Mouse (Mus musculus): ENCODE measurements around the gene Ajap1. TPM values are rescaled to one million over a fixed set of nuclear protein-coding genes. Genes with fewer than 3 reads are reported as not detected.

The Ajap1 gene
- polyA plus RNA-seq, 1 experiment from 2014 or later = 18.5 TPM

DNA sequence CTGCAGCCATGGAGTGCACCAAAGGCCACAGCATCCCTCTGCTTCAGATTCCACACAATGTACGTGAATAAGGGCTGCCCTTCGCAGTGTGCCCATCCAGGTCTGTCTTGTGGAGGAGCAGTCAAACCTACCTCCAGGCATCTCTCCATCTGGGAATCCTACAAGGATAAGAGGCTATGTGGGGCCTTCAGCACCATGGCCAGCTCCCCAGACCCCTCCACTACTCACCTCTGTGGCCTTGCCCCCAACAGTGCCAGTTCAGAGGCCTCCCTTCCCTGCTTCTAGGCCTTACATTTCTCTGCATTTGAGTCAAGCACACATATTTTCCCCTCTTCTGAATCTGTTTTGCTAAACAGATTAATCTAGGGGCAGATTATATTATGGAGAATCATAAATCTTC, 52.6 kb downstream of the Ajap1 start:
- WGBS = 98% methylated on average over 2 of the region's 2 CpGs

DNA sequence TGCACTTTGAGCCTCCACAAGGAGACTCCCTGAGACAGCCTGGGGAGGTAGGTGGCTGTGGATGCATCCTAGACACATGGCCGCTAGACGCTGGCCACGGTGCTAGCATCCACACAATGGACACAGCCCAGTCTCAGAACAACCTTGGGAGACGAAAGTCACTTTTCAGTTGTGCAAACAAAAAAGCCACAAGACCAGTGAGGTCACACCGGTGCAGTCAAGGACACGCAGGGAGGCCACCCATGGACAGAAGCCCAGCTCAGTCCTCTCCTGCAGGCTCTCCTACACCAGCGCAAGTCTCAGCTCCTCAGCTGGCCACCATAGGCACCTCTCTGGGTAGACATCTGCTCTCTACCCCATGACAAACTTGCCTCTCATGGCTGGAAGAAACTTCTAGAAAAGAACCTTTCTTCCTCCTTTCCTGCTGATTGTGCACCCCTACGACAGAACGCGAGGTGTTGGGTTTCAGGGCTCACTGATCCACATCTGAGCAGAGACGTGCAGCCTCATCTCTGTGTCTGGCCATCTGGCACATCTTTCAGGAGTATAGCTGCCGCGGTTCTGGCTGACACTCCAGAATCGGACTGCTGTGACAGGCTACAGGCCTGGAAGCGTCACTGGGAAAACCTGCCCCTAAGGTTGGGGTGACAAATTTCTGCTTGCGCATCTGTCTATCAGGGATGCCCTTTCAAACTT, 56.5 kb downstream of the Ajap1 start:
- 67% methylated on average over 16 of the region's 16 CpGs for WGBS
- H3K4me3 ChIP-seq (replicated peaks; ENCODE audit: low read length) = no peak overlapping the region
- peaks cover 12% of the 10 kb centered on the region; the same call in 1 of the 2 replicates for H3K36me3 ChIP-seq (replicated peaks; ENCODE audit: control insufficient read depth, insufficient read depth)
- H3K4me2 ChIP-seq (replicated peaks) = no peak overlapping the region
- H3K27ac ChIP-seq = no peak overlapping the region
- DNase-seq (ENCODE audit: low spot score) (no peak), ATAC-seq (ENCODE audit: low FRiP score) (no peak)
- H3K9ac ChIP-seq = no peak overlapping the region
- H3K27me3 ChIP-seq (ENCODE audit: control insufficient read depth, insufficient read depth, low read length) = no peaks in the 10 kb centered on the region
- H3K4me1 ChIP-seq (replicated peaks; ENCODE audit: control insufficient read depth, insufficient read depth, low read length) = 0 out of 2 replicates have a peak, but pooled peaks cover 8% of the 10 kb centered on the region
- H3K9me3 ChIP-seq (ENCODE audit: control insufficient read depth, low read length) = peaks cover 5% of the 10 kb centered on the region; the same call in 1 of the 2 replicates

More for the DNA sequence above, 52.6 kb downstream of the Ajap1 start:
- H3K36me3 ChIP-seq (replicated peaks; ENCODE audit: control insufficient read depth, insufficient read depth) = peaks cover 12% of the 10 kb centered on the region; the same call in 1 of the 2 replicates
- no peak for DNase-seq (ENCODE audit: low spot score)
- ATAC-seq (ENCODE audit: low FRiP score) = no peak
- no peaks in the 10 kb centered on the region for H3K27me3 ChIP-seq (ENCODE audit: control insufficient read depth, insufficient read depth, low read length)
- H3K9me3 ChIP-seq (ENCODE audit: control insufficient read depth, low read length) = peaks cover 5% of the 10 kb centered on the region; the same call in 1 of the 2 replicates
- H3K4me2 ChIP-seq (replicated peaks) = no peak overlapping the region
- no peak overlapping the region for H3K27ac ChIP-seq
- H3K4me1 ChIP-seq (replicated peaks; ENCODE audit: control insufficient read depth, insufficient read depth, low read length) = 0 out of 2 replicates have a peak, but pooled peaks cover 8% of the 10 kb centered on the region
- no peak overlapping the region for H3K9ac ChIP-seq
- no peak overlapping the region for H3K4me3 ChIP-seq (replicated peaks; ENCODE audit: low read length)

- ATAC-seq (ENCODE audit: low FRiP score) (no peak), DNase-seq (ENCODE audit: low spot score) (no peak)
- no peak overlapping the region for H3K27ac ChIP-seq
- WGBS = 86% methylated on average over 10 of the region's 10 CpGs
- no peaks in the 10 kb centered on the region for H3K9me3 ChIP-seq (ENCODE audit: control insufficient read depth, low read length)
- H3K4me3 ChIP-seq (replicated peaks; ENCODE audit: low read length) = no peak overlapping the region
- peaks cover 1% of the 10 kb centered on the region; the same call in 1 of the 2 replicates for H3K36me3 ChIP-seq (replicated peaks; ENCODE audit: control insufficient read depth, insufficient read depth)
- no peaks in the 10 kb centered on the region for H3K27me3 ChIP-seq (ENCODE audit: control insufficient read depth, insufficient read depth, low read length)
- H3K4me2 ChIP-seq (replicated peaks) = no peak overlapping the region
- H3K4me1 ChIP-seq (replicated peaks; ENCODE audit: control insufficient read depth, insufficient read depth, low read length) = 0 out of 2 replicates have a peak, but pooled peaks cover 9% of the 10 kb centered on the region
- no peak overlapping the region for H3K9ac ChIP-seq
Observed at GRCm38 (mm10) chr4:153424324-153424723, 58.3 kb downstream of the Ajap1 start.

GRCm38 (mm10) chr4:153417926-153418325, 64.7 kb downstream of the Ajap1 start:
- ATAC-seq (ENCODE audit: low FRiP score) = no peak
- WGBS = 5% methylated on average over 10 of the region's 12 CpGs

GRCm38 (mm10) chr4:153417164-153417896, 65.3 kb downstream of the Ajap1 start:
- Histone ChIP-seq H3K36me3 (replicated peaks; ENCODE audit: control insufficient read depth, insufficient read depth) (no peaks in the 10 kb centered on the region), H3K4me2 (replicated peaks) (peak overlapping the region; percentile 40), H3K9me3 (ENCODE audit: control insufficient read depth, low read length) (no peaks in the 10 kb centered on the region), H3K9ac (0 out of 2 replicates have a peak overlapping the region, but pooled peaks have one; percentile 14), H3K4me3 (replicated peaks; ENCODE audit: low read length) (0 out of 2 replicates have a peak overlapping the region, but pooled peaks have one; percentile 3), H3K27ac (no peak overlapping the region), H3K27me3 (ENCODE audit: control insufficient read depth, insufficient read depth, low read length) (no peaks in the 10 kb centered on the region), H3K4me1 (replicated peaks; ENCODE audit: control insufficient read depth, insufficient read depth, low read length) (peaks cover 16% of the 10 kb centered on the region)
- DNase-seq (ENCODE audit: low spot score) (no peak), ATAC-seq (ENCODE audit: low FRiP score) (0 out of 2 replicates have a peak, but pooled peaks have one; percentile 19)
- WGBS = 7% methylated on average over 23 of the region's 23 CpGs

More at GRCm38 (mm10) chr4:153417926-153418325, 64.7 kb downstream of the Ajap1 start:
- peak; percentile 34 for DNase-seq (ENCODE audit: low spot score)
- Histone ChIP-seq H3K9me3 (ENCODE audit: control insufficient read depth, low read length) (no peaks in the 10 kb centered on the region), H3K36me3 (replicated peaks; ENCODE audit: control insufficient read depth, insufficient read depth) (no peaks in the 10 kb centered on the region), H3K27ac (no peak overlapping the region), H3K9ac (no peak overlapping the region), H3K4me1 (replicated peaks; ENCODE audit: control insufficient read depth, insufficient read depth, low read length) (peaks cover 16% of the 10 kb centered on the region), H3K27me3 (ENCODE audit: control insufficient read depth, insufficient read depth, low read length) (no peaks in the 10 kb centered on the region), H3K4me3 (replicated peaks; ENCODE audit: low read length) (no peak overlapping the region), H3K4me2 (replicated peaks) (peak overlapping the region; percentile 40)

- Histone ChIP-seq H3K27ac (no peak overlapping the region), H3K9ac (no peak overlapping the region), H3K4me3 (replicated peaks; ENCODE audit: low read length) (no peak overlapping the region), H3K27me3 (ENCODE audit: control insufficient read depth, insufficient read depth, low read length) (no peaks in the 10 kb centered on the region), H3K4me1 (replicated peaks; ENCODE audit: control insufficient read depth, insufficient read depth, low read length) (peaks cover 16% of the 10 kb centered on the region), H3K9me3 (ENCODE audit: control insufficient read depth, low read length) (no peaks in the 10 kb centered on the region), H3K36me3 (replicated peaks; ENCODE audit: control insufficient read depth, insufficient read depth) (no peaks in the 10 kb centered on the region), H3K4me2 (replicated peaks) (no peak overlapping the region)
- 65% methylated on average over 9 of the region's 9 CpGs for WGBS
- DNase-seq (ENCODE audit: low spot score) (no peak), ATAC-seq (ENCODE audit: low FRiP score) (no peak)
Observed at GRCm38 (mm10) chr4:153416111-153416510, 66.5 kb downstream of the Ajap1 start.

- no peak overlapping the region for H3K4me2 ChIP-seq (replicated peaks)
- ATAC-seq (ENCODE audit: low FRiP score) = no peak
- H3K9ac ChIP-seq = no peak overlapping the region
- no peak overlapping the region for H3K27ac ChIP-seq
- no peaks in the 10 kb centered on the region for H3K27me3 ChIP-seq (ENCODE audit: control insufficient read depth, insufficient read depth, low read length)
- H3K36me3 ChIP-seq (replicated peaks; ENCODE audit: control insufficient read depth, insufficient read depth) = no peaks in the 10 kb centered on the region
- H3K4me1 ChIP-seq (replicated peaks; ENCODE audit: control insufficient read depth, insufficient read depth, low read length) = 0 out of 2 replicates have a peak, but pooled peaks cover 6% of the 10 kb centered on the region
- H3K4me3 ChIP-seq (replicated peaks; ENCODE audit: low read length) = no peak overlapping the region
- DNase-seq (ENCODE audit: low spot score) = no peak
- WGBS = 93% methylated on average over 8 of the region's 8 CpGs
- H3K9me3 ChIP-seq (ENCODE audit: control insufficient read depth, low read length) = no peaks in the 10 kb centered on the region
Observed at GRCm38 (mm10) chr4:153398421-153398820, 84.2 kb downstream of the Ajap1 start.

- ATAC-seq (ENCODE audit: low FRiP score) (no peak), DNase-seq (ENCODE audit: low spot score) (no peak)
- Histone ChIP-seq H3K9me3 (ENCODE audit: control insufficient read depth, low read length) (no peaks in the 10 kb centered on the region), H3K9ac (no peak overlapping the region), H3K4me2 (replicated peaks) (no peak overlapping the region), H3K4me1 (replicated peaks; ENCODE audit: control insufficient read depth, insufficient read depth, low read length) (no peaks in the 10 kb centered on the region), H3K4me3 (replicated peaks; ENCODE audit: low read length) (no peak overlapping the region), H3K36me3 (replicated peaks; ENCODE audit: control insufficient read depth, insufficient read depth) (peaks cover 10% of the 10 kb centered on the region), H3K27me3 (ENCODE audit: control insufficient read depth, insufficient read depth, low read length) (no peaks in the 10 kb centered on the region), H3K27ac (no peak overlapping the region)
- 91% methylated on average over 12 of the region's 12 CpGs for WGBS
Observed at GRCm38 (mm10) chr4:153387478-153387877, 95.1 kb downstream of the Ajap1 start.

DNA sequence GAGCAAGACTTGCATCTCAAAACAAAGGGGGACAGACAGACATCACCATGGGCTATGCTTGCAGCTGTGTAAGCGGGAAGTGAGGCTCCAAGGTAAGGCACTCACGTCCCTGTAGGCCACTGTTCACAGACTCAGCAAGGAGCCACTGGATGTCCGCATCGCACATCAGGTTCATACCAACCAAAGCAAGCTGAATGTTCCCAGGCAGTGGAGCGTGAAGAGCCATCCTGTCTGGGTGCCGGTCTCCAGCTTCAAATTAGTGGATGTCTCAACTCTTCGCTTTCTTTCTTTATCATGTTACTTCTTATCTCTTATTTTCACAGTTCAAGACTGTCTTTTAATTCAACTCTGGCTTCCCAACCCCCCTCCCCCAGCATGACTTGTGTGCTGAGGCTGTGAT, 101.2 kb downstream of the Ajap1 start:
- ATAC-seq (ENCODE audit: low FRiP score) = no peak
- no peak overlapping the region for H3K9ac ChIP-seq
- H3K4me1 ChIP-seq (replicated peaks; ENCODE audit: control insufficient read depth, insufficient read depth, low read length) = 0 out of 2 replicates have a peak, but pooled peaks cover 6% of the 10 kb centered on the region
- WGBS = 53% methylated on average over 7 of the region's 7 CpGs
- no peak overlapping the region for H3K27ac ChIP-seq
- H3K9me3 ChIP-seq (ENCODE audit: control insufficient read depth, low read length) = no peaks in the 10 kb centered on the region
- DNase-seq (ENCODE audit: low spot score) = no peak
- H3K4me2 ChIP-seq (replicated peaks) = no peak overlapping the region
- no peaks in the 10 kb centered on the region for H3K27me3 ChIP-seq (ENCODE audit: control insufficient read depth, insufficient read depth, low read length)
- no peak overlapping the region for H3K4me3 ChIP-seq (replicated peaks; ENCODE audit: low read length)
- H3K36me3 ChIP-seq (replicated peaks; ENCODE audit: control insufficient read depth, insufficient read depth) = peaks cover 10% of the 10 kb centered on the region
